Mouse (Mus musculus): ENCODE results near the gene Cd163. TPM values are rescaled to one million over a fixed set of nuclear protein-coding genes. Genes with fewer than 3 reads are reported as not detected.

Gene Cd163
- polyA plus RNA-seq, 1 experiment from 2014 or later: not detected

DNA sequence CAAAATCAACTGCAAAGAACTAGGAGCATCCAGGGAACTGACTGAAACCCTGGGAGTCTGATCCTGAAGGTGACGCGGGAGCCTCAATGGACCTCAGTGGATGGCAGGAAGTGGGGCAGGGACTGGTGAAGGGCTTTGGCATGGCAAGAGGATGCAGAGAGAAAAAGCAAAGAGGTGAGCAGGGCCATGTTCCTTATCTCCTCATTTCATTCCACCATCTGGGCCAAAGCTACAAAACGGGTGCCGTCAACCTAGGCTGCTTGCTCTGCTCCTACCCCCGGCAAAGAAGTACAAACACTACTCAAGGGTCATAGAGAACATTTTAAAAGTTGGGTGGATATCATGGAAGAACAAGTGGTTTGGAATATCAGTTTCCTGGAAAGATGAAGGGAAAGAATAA, 71.9 kb downstream of the Cd163 start:
- H3K9me3 ChIP-seq: no peaks in the 10 kb centered on the region
- no peak overlapping the region for H3K27ac ChIP-seq
- H3K4me3 ChIP-seq: no peak overlapping the region
- H3K27me3 ChIP-seq (ENCODE audit: poor library complexity, severe bottlenecking): no peaks in the 10 kb centered on the region
- H3K36me3 ChIP-seq (replicated peaks): no peaks in the 10 kb centered on the region
- no peaks in the 10 kb centered on the region for H3K4me1 ChIP-seq
- no peak for DNase-seq (ENCODE audit: extremely low spot score, low spot score)
- WGBS: 93% methylated on average over 5 of the region's 5 CpGs

DNA sequence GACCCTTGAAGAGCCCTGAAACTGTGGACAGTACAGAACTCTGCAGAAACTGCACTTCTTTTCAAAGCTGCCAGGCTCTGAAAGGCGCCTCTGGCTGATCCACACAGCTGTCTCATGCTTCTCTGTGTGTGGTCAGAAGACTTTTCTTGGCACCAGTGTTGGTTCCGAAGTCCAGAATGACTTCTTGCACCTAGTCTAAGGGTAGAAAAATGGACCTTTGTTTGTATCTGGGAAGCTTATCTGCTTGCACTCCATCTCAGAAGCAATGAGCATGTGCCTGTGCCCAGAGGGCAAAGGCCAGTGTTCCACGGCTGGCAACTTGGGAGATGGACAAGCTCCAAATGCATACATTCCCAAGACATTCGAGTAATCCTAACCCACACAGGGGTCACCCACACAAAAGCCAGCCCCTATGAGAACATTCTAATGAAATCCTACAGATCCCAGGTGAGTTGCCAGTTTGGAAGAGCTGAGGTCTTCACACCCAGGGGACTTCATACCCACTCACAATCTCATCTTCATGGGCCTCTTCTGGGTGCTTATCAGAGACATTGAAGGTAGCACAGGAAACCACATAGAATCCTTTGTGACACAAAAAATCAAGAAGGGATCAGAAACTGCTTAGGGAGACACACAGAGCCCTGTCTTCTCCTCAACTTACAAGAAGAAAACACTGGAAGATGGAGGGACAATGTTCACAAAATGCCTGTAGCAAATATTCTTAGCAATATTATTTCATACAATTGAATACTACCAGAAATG, 73.2 kb downstream of the Cd163 start:
- Histone ChIP-seq H3K9me3 (no peaks in the 10 kb centered on the region), H3K4me3 (no peak overlapping the region), H3K4me1 (no peaks in the 10 kb centered on the region), H3K27ac (no peak overlapping the region), H3K36me3 (replicated peaks) (no peaks in the 10 kb centered on the region), H3K27me3 (ENCODE audit: poor library complexity, severe bottlenecking) (no peaks in the 10 kb centered on the region)
- WGBS: 77% methylated on average over 4 of the region's 4 CpGs
- DNase-seq (ENCODE audit: extremely low spot score, low spot score): no peak

DNA sequence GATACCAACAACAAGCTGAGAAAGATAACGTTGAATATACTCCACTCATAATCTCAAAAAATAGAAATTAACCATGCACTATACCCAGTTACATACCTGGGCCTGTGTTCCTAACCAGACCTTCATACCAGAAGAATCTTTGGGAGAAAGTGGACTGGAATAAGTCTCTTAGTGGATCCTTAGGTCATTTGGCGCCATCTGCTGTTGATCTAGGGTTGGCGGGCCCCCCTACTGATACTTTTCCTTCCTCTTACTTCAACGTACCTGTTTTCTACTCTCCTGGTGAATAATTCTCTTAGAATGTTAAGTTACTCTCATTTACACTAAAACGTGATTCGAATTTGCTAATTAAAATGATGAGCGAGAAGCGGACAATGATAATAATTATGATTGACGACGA, 74.9 kb downstream of the Cd163 start:
- WGBS: 35% methylated on average over 10 of the region's 10 CpGs
- Histone ChIP-seq H3K9me3 (no peaks in the 10 kb centered on the region), H3K27me3 (ENCODE audit: poor library complexity, severe bottlenecking) (no peaks in the 10 kb centered on the region), H3K27ac (no peak overlapping the region), H3K36me3 (replicated peaks) (no peaks in the 10 kb centered on the region), H3K4me3 (no peak overlapping the region), H3K4me1 (no peaks in the 10 kb centered on the region)
- peak; percentile 26 for DNase-seq (ENCODE audit: extremely low spot score, low spot score)

Other genes with a start within 250 kb of the Cd163 start
- not detected in 2 replicates for gene Vmn2r27, start 72.8 kb upstream of the Cd163 start, polyA plus RNA-seq (2016; fragmentation: Nextera tagmentation; extraction: Ambion mirVana)
- 40.3 and 43.1 TPM in 2 replicates for gene Pex5, start 110.4 kb downstream of the Cd163 start, polyA plus RNA-seq (2016; fragmentation: Nextera tagmentation; extraction: Ambion mirVana)
- 8.4 and 10.6 TPM in 2 replicates for gene Clstn3, start 160.1 kb downstream of the Cd163 start, polyA plus RNA-seq (2016; fragmentation: Nextera tagmentation; extraction: Ambion mirVana)
- 0.11 and 0.21 TPM in 2 replicates for gene C1rl, start 188.5 kb downstream of the Cd163 start, polyA plus RNA-seq (2016; fragmentation: Nextera tagmentation; extraction: Ambion mirVana)
- gene C1ra, start 207.7 kb downstream of the Cd163 start, polyA plus RNA-seq (2016; fragmentation: Nextera tagmentation; extraction: Ambion mirVana): 0.06 and 0.15 TPM in 2 replicates
- 0.20 and 0.42 TPM in 2 replicates for gene C1s1, start 237.7 kb downstream of the Cd163 start, polyA plus RNA-seq (2016; fragmentation: Nextera tagmentation; extraction: Ambion mirVana)

All from forebrain, embryonic 10.5 days (tissue).